8 mouse cellular contexts compared by ENCODE assay signal in genomic region chr3:97964878-97965353, GRCm38 (mm10). TPM values are rescaled to one million over a fixed set of nuclear protein-coding genes. Genes with fewer than 3 reads are reported as not detected.
DNase-seq lines count a peak whose midpoint lies in the region; ATAC-seq lines count a peak whose summit lies in the region.

No protein-coding gene starts in this region.

- intact Hi-C loops in left cerebral cortex, postnatal 14 days (cut with DNase I): no loop called here
- intact Hi-C loops in left cerebral cortex, postnatal 36 days (cut with DNase I): no loop called here
- intact Hi-C loops in gastrocnemius, postnatal 14 days (cut with DNase I; ENCODE audit: low total_unique reads): no loop called here

- ATAC-seq in inflammation-experienced regulatory T-cells, adult 6 months: no peak

- peak; percentile 24 to 40 for DNase-seq in left cerebral cortex, postnatal 14 days (ENCODE audit: low spot score in 2 of 2)
- DNase-seq in left cerebral cortex, postnatal 36 days (ENCODE audit: low spot score in 2 of 2): no peak
- peak; percentile 22 for DNase-seq in adrenal gland, postnatal 14 days
- DNase-seq in gastrocnemius, postnatal 14 days: peak; percentile 55
- DNase-seq in kidney, postnatal 4 days: peak; percentile 67 to 75
- peak; percentile 49 to 56 for DNase-seq in spleen, adult 18-20 months
- no peak for DNase-seq in layer of hippocampus, adult 9-10 months (ENCODE audit: low spot score)

RNA-seq across cellular contexts. Expression of gene Notch2, which starts 48.4 kb away (rescaled TPM):
- 10 to 100 TPM; 14.9 to 15.0 TPM for total RNA-seq in left cerebral cortex, postnatal 14 days (2021)
- 10 to 100 TPM; 10.8 to 14.0 TPM for total RNA-seq in left cerebral cortex, postnatal 36 days (2021)
- total RNA-seq in adrenal gland, postnatal 14 days (2021): 46.7 and 47.6 TPM in 2 replicates
- 10 to 100 TPM; 19.0 to 21.1 TPM for total RNA-seq in gastrocnemius, postnatal 14 days (2021)
- 10 to 100 TPM; 13.2 to 20.4 (median 15.1) TPM for polyA plus RNA-seq in inflammation-experienced regulatory T-cells, adult 6 months (2017; shearing (Covaris generic))

Comparison
In these comparisons a context has a peak if more than half of its experiments do, and no peak if none do; other contexts are left out.
1. DNase-seq: peak in left cerebral cortex, postnatal 14 days (2 of 2), adrenal gland, postnatal 14 days (single experiment), gastrocnemius, postnatal 14 days (single experiment), kidney, postnatal 4 days (2 of 2) and spleen, adult 18-20 months (2 of 2); none in left cerebral cortex, postnatal 36 days (0 of 2) and layer of hippocampus, adult 9-10 months (single experiment).